Mouse (Mus musculus): ENCODE measurements around the gene A630089N07Rik. TPM values are rescaled to one million over a fixed set of nuclear protein-coding genes. Genes with fewer than 3 reads are reported as not detected.
"Not testable (repeated sequence)": the region's sequence is repeated elsewhere in the genome, so short reads cannot be mapped to it uniquely, and the experiment has no call there.

A630089N07Rik gene
- 18.7 and 18.8 TPM in 2 replicates for polyA plus RNA-seq (2015; fragmentation: Nextera tagmentation; extraction: Ambion mirVana)

- H3K27ac ChIP-seq (ENCODE audit: low read length): peak within 1 kb of the TSS; percentile 61; the same call in 1 of the 2 replicates
- H3K4me3 ChIP-seq (replicated peaks; ENCODE audit: low read length): peak within 1 kb of the TSS; percentile 82
- H3K9ac ChIP-seq (replicated peaks; ENCODE audit: low read depth, low read length): peak within 1 kb of the TSS; percentile 59
- H3K4me2 ChIP-seq (ENCODE audit: low read length): peak within 1 kb of the TSS; percentile 77
- peak; percentile 97 for ATAC-seq
- under 1% methylated on average over 25 of the region's 25 CpGs for WGBS
- H3K9me3 ChIP-seq (ENCODE audit: control insufficient read depth, low read length); H3K36me3 ChIP-seq (ENCODE audit: control insufficient read depth, insufficient read depth); H3K27me3 ChIP-seq (replicated peaks; ENCODE audit: control insufficient read depth, insufficient read depth, low read length): not testable (repeated sequence)
- H3K4me1 ChIP-seq (replicated peaks; ENCODE audit: control insufficient read depth, insufficient read depth, low read length): peaks cover 13% of the 10 kb centered on the region
Observed at GRCm38 (mm10) chr16:98081889-98082818, at the start of gene A630089N07Rik. A630089N07Rik (minus strand) TSS chr16:98082450.

DNA sequence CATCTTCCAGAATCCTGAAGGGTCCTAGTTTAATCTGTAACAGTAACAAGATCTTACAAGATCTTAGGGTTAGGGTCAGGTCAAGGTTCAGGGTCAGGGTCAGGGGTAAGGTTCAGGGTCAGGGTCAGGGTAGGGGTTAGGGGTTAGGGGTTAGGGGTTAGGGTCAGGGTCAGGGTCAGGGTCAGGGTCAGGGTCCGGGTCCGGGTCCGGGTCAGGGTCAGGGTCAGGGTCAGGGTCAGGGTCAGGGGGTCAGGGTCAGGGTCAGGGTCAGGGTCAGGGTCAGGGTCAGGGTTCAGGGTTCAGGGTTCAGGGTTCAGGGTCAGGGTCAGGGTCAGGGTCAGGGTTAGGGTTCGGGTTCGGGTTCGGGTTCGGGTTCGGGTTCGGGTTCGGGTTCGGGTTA, 24.9 kb upstream of the A630089N07Rik start:
- Histone ChIP-seq H3K27me3 (replicated peaks; ENCODE audit: control insufficient read depth, insufficient read depth, low read length) (no peaks in the 10 kb centered on the region), H3K4me3 (replicated peaks; ENCODE audit: low read length) (no peak overlapping the region), H3K4me2 (ENCODE audit: low read length) (no peak overlapping the region), H3K9me3 (ENCODE audit: control insufficient read depth, low read length) (no peaks in the 10 kb centered on the region), H3K9ac (replicated peaks; ENCODE audit: low read depth, low read length) (no peak overlapping the region), H3K4me1 (replicated peaks; ENCODE audit: control insufficient read depth, insufficient read depth, low read length) (no peaks in the 10 kb centered on the region), H3K36me3 (ENCODE audit: control insufficient read depth, insufficient read depth) (no peaks in the 10 kb centered on the region), H3K27ac (ENCODE audit: low read length) (no peak overlapping the region)
- 96% methylated on average over 11 of the region's 11 CpGs for WGBS
- no peak for ATAC-seq

- Histone ChIP-seq H3K4me3 (replicated peaks; ENCODE audit: low read length) (peak overlapping the region; percentile 82), H3K4me2 (ENCODE audit: low read length) (peak overlapping the region; percentile 77), H3K9ac (replicated peaks; ENCODE audit: low read depth, low read length) (peak overlapping the region; percentile 59), H3K27ac (ENCODE audit: low read length) (peak overlapping the region; percentile 37; the same call in 1 of the 2 replicates), H3K4me1 (replicated peaks; ENCODE audit: control insufficient read depth, insufficient read depth, low read length) (peaks cover 13% of the 10 kb centered on the region)
- peak; percentile 55 for ATAC-seq
- not testable (repeated sequence) for H3K36me3 ChIP-seq (ENCODE audit: control insufficient read depth, insufficient read depth); H3K9me3 ChIP-seq (ENCODE audit: control insufficient read depth, low read length); H3K27me3 ChIP-seq (replicated peaks; ENCODE audit: control insufficient read depth, insufficient read depth, low read length)
- WGBS: 0% methylated on average over 9 of the region's 9 CpGs
Observed at GRCm38 (mm10) chr16:98081550-98081888, 731 bp downstream of the A630089N07Rik start.

- H3K4me1 ChIP-seq (replicated peaks; ENCODE audit: control insufficient read depth, insufficient read depth, low read length): peaks cover 13% of the 10 kb centered on the region
- not testable (repeated sequence) for H3K27me3 ChIP-seq (replicated peaks; ENCODE audit: control insufficient read depth, insufficient read depth, low read length); H3K27ac ChIP-seq (ENCODE audit: low read length); H3K9me3 ChIP-seq (ENCODE audit: control insufficient read depth, low read length); ATAC-seq; H3K36me3 ChIP-seq (ENCODE audit: control insufficient read depth, insufficient read depth)
- H3K4me2 ChIP-seq (ENCODE audit: low read length): peak overlapping the region; percentile 77
- peak overlapping the region; percentile 82 for H3K4me3 ChIP-seq (replicated peaks; ENCODE audit: low read length)
- peak overlapping the region; percentile 59 for H3K9ac ChIP-seq (replicated peaks; ENCODE audit: low read depth, low read length)
- WGBS: 28% methylated on average over 1 of the region's 1 CpGs
Observed at GRCm38 (mm10) chr16:98081140-98081539, 1.1 kb downstream of the A630089N07Rik start.

DNA sequence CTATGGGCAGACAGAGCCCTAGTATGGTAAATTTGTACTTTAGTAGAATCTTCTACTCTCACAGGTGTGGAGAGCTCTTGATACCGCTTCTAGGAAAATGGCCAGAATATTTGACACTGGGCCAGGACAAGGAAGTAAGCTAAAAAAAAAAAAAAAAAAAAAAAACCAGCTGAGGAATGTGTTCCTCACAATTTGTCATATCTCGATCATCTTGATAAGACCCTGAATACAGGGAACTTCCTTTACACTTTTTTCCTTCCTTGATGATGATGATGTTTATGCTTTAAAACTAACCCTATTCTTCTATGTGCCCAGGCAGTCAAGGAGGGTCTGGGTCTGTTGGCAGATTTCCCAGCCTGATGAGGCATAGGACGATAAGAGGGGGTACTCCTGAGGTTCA, 2.9 kb downstream of the A630089N07Rik start:
- WGBS: 93% methylated on average over 3 of the region's 3 CpGs

GRCm38 (mm10) chr16:98041676-98042075, 40.6 kb downstream of the A630089N07Rik start:
- H3K4me3 ChIP-seq (replicated peaks; ENCODE audit: low read length): no peak overlapping the region
- 85% methylated on average over 2 of the region's 2 CpGs for WGBS

More for the DNA sequence above, 2.9 kb downstream of the A630089N07Rik start:
- H3K4me2 ChIP-seq (ENCODE audit: low read length); H3K27ac ChIP-seq (ENCODE audit: low read length); H3K9ac ChIP-seq (replicated peaks; ENCODE audit: low read depth, low read length); H3K9me3 ChIP-seq (ENCODE audit: control insufficient read depth, low read length); H3K27me3 ChIP-seq (replicated peaks; ENCODE audit: control insufficient read depth, insufficient read depth, low read length); ATAC-seq; H3K36me3 ChIP-seq (ENCODE audit: control insufficient read depth, insufficient read depth); H3K4me3 ChIP-seq (replicated peaks; ENCODE audit: low read length): not testable (repeated sequence)
- peaks cover 13% of the 10 kb centered on the region for H3K4me1 ChIP-seq (replicated peaks; ENCODE audit: control insufficient read depth, insufficient read depth, low read length)

DNA sequence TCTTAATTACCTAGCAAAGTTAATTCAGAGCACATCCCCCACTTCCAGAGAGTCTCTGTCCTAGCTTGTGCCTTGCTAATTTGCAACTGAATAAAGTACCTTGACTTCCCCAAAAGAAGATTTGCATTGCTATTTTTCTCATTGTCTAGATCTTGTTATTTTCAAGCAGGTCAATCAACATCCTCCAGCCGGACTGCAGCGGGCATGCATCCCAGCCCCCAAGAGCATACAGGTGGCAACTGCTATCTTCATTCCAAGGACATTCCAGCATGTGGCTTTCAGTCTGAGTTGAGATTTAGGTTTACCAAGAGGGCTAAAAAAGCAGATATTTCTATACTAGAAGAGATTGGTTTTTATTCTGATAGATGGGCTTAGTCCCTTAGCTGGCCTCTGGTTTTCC, 47.3 kb downstream of the A630089N07Rik start:
- not testable (repeated sequence) for H3K4me1 ChIP-seq (replicated peaks; ENCODE audit: control insufficient read depth, insufficient read depth, low read length); H3K4me3 ChIP-seq (replicated peaks; ENCODE audit: low read length); H3K9me3 ChIP-seq (ENCODE audit: control insufficient read depth, low read length); H3K36me3 ChIP-seq (ENCODE audit: control insufficient read depth, insufficient read depth); H3K4me2 ChIP-seq (ENCODE audit: low read length); H3K9ac ChIP-seq (replicated peaks; ENCODE audit: low read depth, low read length); ATAC-seq; H3K27me3 ChIP-seq (replicated peaks; ENCODE audit: control insufficient read depth, insufficient read depth, low read length); H3K27ac ChIP-seq (ENCODE audit: low read length)
- WGBS: 96% methylated on average over 2 of the region's 2 CpGs

More at GRCm38 (mm10) chr16:98041676-98042075, 40.6 kb downstream of the A630089N07Rik start:
- H3K9me3 ChIP-seq (ENCODE audit: control insufficient read depth, low read length): peaks cover 5% of the 10 kb centered on the region; the same call in 1 of the 2 replicates
- no peaks in the 10 kb centered on the region for H3K36me3 ChIP-seq (ENCODE audit: control insufficient read depth, insufficient read depth)
- no peak for ATAC-seq
- no peaks in the 10 kb centered on the region for H3K27me3 ChIP-seq (replicated peaks; ENCODE audit: control insufficient read depth, insufficient read depth, low read length)
- no peak overlapping the region for H3K9ac ChIP-seq (replicated peaks; ENCODE audit: low read depth, low read length)
- no peaks in the 10 kb centered on the region for H3K4me1 ChIP-seq (replicated peaks; ENCODE audit: control insufficient read depth, insufficient read depth, low read length)
- H3K4me2 ChIP-seq (ENCODE audit: low read length): no peak overlapping the region
- H3K27ac ChIP-seq (ENCODE audit: low read length): no peak overlapping the region

- not testable (repeated sequence) for H3K27ac ChIP-seq (ENCODE audit: low read length); H3K27me3 ChIP-seq (replicated peaks; ENCODE audit: control insufficient read depth, insufficient read depth, low read length); H3K4me1 ChIP-seq (replicated peaks; ENCODE audit: control insufficient read depth, insufficient read depth, low read length); H3K4me2 ChIP-seq (ENCODE audit: low read length); H3K9ac ChIP-seq (replicated peaks; ENCODE audit: low read depth, low read length); ATAC-seq; H3K4me3 ChIP-seq (replicated peaks; ENCODE audit: low read length); H3K36me3 ChIP-seq (ENCODE audit: control insufficient read depth, insufficient read depth)
- 88% methylated on average over 8 of the region's 8 CpGs for WGBS
- peaks cover 16% of the 10 kb centered on the region for H3K9me3 ChIP-seq (ENCODE audit: control insufficient read depth, low read length)
Observed at GRCm38 (mm10) chr16:98026186-98026585, 56.1 kb downstream of the A630089N07Rik start.

GRCm38 (mm10) chr16:98022657-98023345, 59.4 kb downstream of the A630089N07Rik start:
- Histone ChIP-seq H3K4me1 (replicated peaks; ENCODE audit: control insufficient read depth, insufficient read depth, low read length) (no peaks in the 10 kb centered on the region), H3K36me3 (ENCODE audit: control insufficient read depth, insufficient read depth) (peaks cover 4% of the 10 kb centered on the region; the same call in 1 of the 2 replicates), H3K9ac (replicated peaks; ENCODE audit: low read depth, low read length) (no peak overlapping the region), H3K4me2 (ENCODE audit: low read length) (no peak overlapping the region), H3K27me3 (replicated peaks; ENCODE audit: control insufficient read depth, insufficient read depth, low read length) (no peaks in the 10 kb centered on the region), H3K4me3 (replicated peaks; ENCODE audit: low read length) (no peak overlapping the region), H3K9me3 (ENCODE audit: control insufficient read depth, low read length) (peaks cover 14% of the 10 kb centered on the region), H3K27ac (ENCODE audit: low read length) (no peak overlapping the region)
- 68% methylated on average over 2 of the region's 2 CpGs for WGBS
- no peak for ATAC-seq
